ENCODE assay signal across 8 mouse cellular contexts in the genomic region with DNA sequence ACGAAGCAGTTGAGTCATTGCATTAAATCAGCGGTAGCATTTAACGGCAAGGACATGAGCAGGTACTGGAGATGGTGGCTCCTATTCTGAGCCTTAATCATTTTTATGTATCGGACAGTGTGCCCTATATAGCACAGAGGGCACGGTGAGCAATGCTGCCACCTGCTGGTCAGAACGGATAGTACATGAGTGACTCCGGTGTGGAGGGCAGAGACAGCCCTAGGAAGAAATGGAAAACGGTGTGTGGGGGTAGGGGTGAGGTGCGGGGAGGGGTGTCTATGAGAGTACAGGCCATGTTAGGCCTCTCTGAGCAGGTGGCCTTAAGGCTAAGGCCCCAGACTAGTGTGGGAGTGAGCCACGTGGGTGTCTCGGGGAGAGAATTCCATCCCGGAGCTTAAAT. TPM values are rescaled to one million over a fixed set of nuclear protein-coding genes. Genes with fewer than 3 reads are reported as not detected.
A peak's percentile ranks its signal among the peaks of the same experiment; 100 is the strongest.
DNase-seq lines count a peak whose midpoint lies in the region; ATAC-seq and TF ChIP-seq lines count a peak whose summit lies in the region.

No protein-coding gene starts in this region.

- H3K9ac ChIP-seq in liver, embryonic 16.5 days (ENCODE audit: low read depth, low read length), result no peak overlapping the region
- no peak overlapping the region for H3K9ac ChIP-seq in neural tube, embryonic 14.5 days (replicated peaks; ENCODE audit: low read depth, low read length)

- no peak overlapping the region for H3ac ChIP-seq in C2C12 (ENCODE audit: control insufficient read depth, insufficient read length, low read depth)

- H3K9me3 ChIP-seq in liver, embryonic 16.5 days (replicated peaks; ENCODE audit: control insufficient read depth, low read length), result no peaks in the 10 kb centered on the region; the same call in 1 of the 2 replicates
- no peaks in the 10 kb centered on the region for H3K9me3 ChIP-seq in neural tube, embryonic 14.5 days (ENCODE audit: control insufficient read depth, low read length)

- no peaks in the 10 kb centered on the region for H3K27me3 ChIP-seq in C2C12 (ENCODE audit: control insufficient read depth, insufficient read depth, insufficient read length)
- no peaks in the 10 kb centered on the region for H3K27me3 ChIP-seq in liver, embryonic 16.5 days (ENCODE audit: control insufficient read depth, insufficient read depth, low read depth, low read length)
- no peaks in the 10 kb centered on the region for H3K27me3 ChIP-seq in neural tube, embryonic 14.5 days (ENCODE audit: control insufficient read depth, insufficient read depth, low read length)

- H3K4me3 ChIP-seq in C2C12 (ENCODE audit: insufficient read depth, poor library complexity, severe bottlenecking), result no peak overlapping the region
- H3K4me3 ChIP-seq in liver, embryonic 16.5 days (ENCODE audit: low read depth, low read length), result no peak overlapping the region
- H3K4me3 ChIP-seq in neural tube, embryonic 14.5 days (ENCODE audit: low read depth, low read length), result no peak overlapping the region

- no peaks in the 10 kb centered on the region for H3K79me3 ChIP-seq in C2C12 (ENCODE audit: low read depth)

- no peak overlapping the region for H3K27ac ChIP-seq in liver, embryonic 16.5 days (ENCODE audit: low read length)
- H3K27ac ChIP-seq in neural tube, embryonic 14.5 days (ENCODE audit: low read depth, low read length), result no peak overlapping the region

- intact Hi-C loops in gastrocnemius, postnatal 36 days (cut with DNase I), result no loop called here

- H3K4me1 ChIP-seq in liver, embryonic 16.5 days (ENCODE audit: control insufficient read depth, low read depth, low read length), result no peaks in the 10 kb centered on the region
- H3K4me1 ChIP-seq in neural tube, embryonic 14.5 days (ENCODE audit: control insufficient read depth, insufficient read depth, low read length), result no peaks in the 10 kb centered on the region

- DNase-seq in WW6 (ENCODE audit: low read depth, low spot score), result peak; percentile 38
- DNase-seq in gastrocnemius, postnatal 36 days, result peak; percentile 43 to 54
- DNase-seq in kidney, adult 18-20 months, result peak; percentile 74
- DNase-seq in thymus, postnatal 10 days (ENCODE audit: low spot score in 2 of 2), result peak; percentile 19 to 63

- ATAC-seq in common myeloid progenitor, adult 5-6 weeks (replicated peaks; ENCODE audit: low read depth, poor library complexity, severe bottlenecking), result peak; percentile 91
- ATAC-seq in liver, embryonic 16.5 days (ENCODE audit: low read depth), result peak; percentile 58
- peak; percentile 78; the same call in 1 of the 2 replicates for ATAC-seq in neural tube, embryonic 14.5 days (ENCODE audit: low read depth)

- no peaks in the 10 kb centered on the region for H3K79me2 ChIP-seq in C2C12 (ENCODE audit: control insufficient read depth, insufficient read depth)

- peak; percentile 68 for TF ChIP-seq CTCF in C2C12 (IDR thresholded peaks at IDR 0.05; ENCODE audit: control insufficient read depth, insufficient read depth, insufficient read length)

- H3K36me3 ChIP-seq in C2C12 (ENCODE audit: control insufficient read depth, insufficient read depth), result peaks cover 16% of the 10 kb centered on the region
- H3K36me3 ChIP-seq in liver, embryonic 16.5 days (ENCODE audit: control insufficient read depth, insufficient read depth), result peaks cover 20% of the 10 kb centered on the region
- no peaks in the 10 kb centered on the region for H3K36me3 ChIP-seq in neural tube, embryonic 14.5 days (ENCODE audit: control insufficient read depth, insufficient read depth, low read length)

- 24% methylated on average over 12 of the region's 12 CpGs for WGBS in liver, embryonic 16.5 days (ENCODE audit: insufficient replicate concordance)
- 31% methylated on average over 12 of the region's 12 CpGs for WGBS in neural tube, embryonic 14.5 days

- no peak overlapping the region for H3K4me2 ChIP-seq in liver, embryonic 16.5 days (ENCODE audit: low read depth, low read length)
- no peak overlapping the region for H3K4me2 ChIP-seq in neural tube, embryonic 14.5 days (ENCODE audit: low read depth, low read length)

TF ChIP-seq in C2C12, 6 proteins besides CTCF, POLR2A, EP300 and RAD21:
- TF ChIP-seq MAX (IDR thresholded peaks at IDR 0.05) (no peak), CEBPB (IDR thresholded peaks at IDR 0.05; ENCODE audit: low read depth) (no peak), MYOG (IDR thresholded peaks at IDR 0.05; ENCODE audit: control insufficient read depth, extremely low read depth, insufficient read length) (no peak), FOSL1 (IDR thresholded peaks at IDR 0.05; ENCODE audit: insufficient read depth, low read length, poor library complexity, severe bottlenecking) (no peak), MYOD1 (IDR thresholded peaks at IDR 0.05; ENCODE audit: control insufficient read depth, insufficient read length, low read depth) (no peak)

RNA-seq across cellular contexts. Expression of a gene that starts 26.8 kb away (rescaled TPM):
- polyA plus RNA-seq in C2C12 (2012; fragmentation: generic; extraction: Trizol), result 24.1 TPM
- total RNA-seq in common myeloid progenitor, adult 5-6 weeks (2017), result 38.6 and 74.1 TPM in 2 replicates
- total RNA-seq in gastrocnemius, postnatal 36 days (2021), result 1 to 10 TPM; 7.6 to 8.4 TPM
- 55.8 and 59.4 TPM in 2 replicates for polyA plus RNA-seq in liver, embryonic 16.5 days (2015; fragmentation: Nextera tagmentation; extraction: Ambion mirVana)
- polyA plus RNA-seq in neural tube, embryonic 14.5 days (2014; fragmentation: Nextera tagmentation; extraction: Ambion mirVana), result 14.4 and 26.8 TPM in 2 replicates

RNA-seq across cellular contexts. Expression of a gene that starts 28.3 kb away (rescaled TPM):
- polyA plus RNA-seq in C2C12 (2012; fragmentation: generic; extraction: Trizol), result not detected
- total RNA-seq in common myeloid progenitor, adult 5-6 weeks (2017), result not detected in 2 replicates
- total RNA-seq in gastrocnemius, postnatal 36 days (2021), result not detected
- polyA plus RNA-seq in liver, embryonic 16.5 days (2015; fragmentation: Nextera tagmentation; extraction: Ambion mirVana), result 0.01 TPM in 1 of 2 replicates, not detected in the other
- polyA plus RNA-seq in neural tube, embryonic 14.5 days (2014; fragmentation: Nextera tagmentation; extraction: Ambion mirVana), result 7.0 and 8.0 TPM in 2 replicates

RNA-seq across cellular contexts. Expression of a gene that starts 38.3 kb away (rescaled TPM):
- polyA plus RNA-seq in C2C12 (2012; fragmentation: generic; extraction: Trizol), result 738 TPM
- total RNA-seq in common myeloid progenitor, adult 5-6 weeks (2017), result 494 and 900 TPM in 2 replicates
- 10 to 100 TPM; 60.3 to 64.1 TPM for total RNA-seq in gastrocnemius, postnatal 36 days (2021)
- polyA plus RNA-seq in liver, embryonic 16.5 days (2015; fragmentation: Nextera tagmentation; extraction: Ambion mirVana), result 322 and 356 TPM in 2 replicates
- 305 and 317 TPM in 2 replicates for polyA plus RNA-seq in neural tube, embryonic 14.5 days (2014; fragmentation: Nextera tagmentation; extraction: Ambion mirVana)
